Mouse (Mus musculus) CH12.LX (cell line): ENCODE measurements around the gene Pusl1.

ENCODE experiments used
- CTCF ChIP-seq, 2 experiments: IDR thresholded peaks in 1 of 2; conservative IDR thresholded peaks in 1 of 2; 2 replicates each; pipeline ENCODE4 v1.5.1; 2011 to 2012; ENCODE audit warnings: low read depth in 2 of 2, low read length in 2 of 2, improper control_type of control experiment in 1 of 2, inconsistent platforms in 1 of 2, mild to moderate bottlenecking in 1 of 2, moderate library complexity in 1 of 2
- EP300 ChIP-seq: IDR thresholded peaks from 2 replicates; pipeline ENCODE4 v1.6.1; 2011; ENCODE audit warnings: low read length, improper control_type of control experiment
- POLR2AphosphoS2 ChIP-seq: IDR thresholded peaks from 2 replicates; pipeline ENCODE4 v1.6.1; 2011; ENCODE audit warnings: low read depth, low read length, improper control_type of control experiment

DNA sequence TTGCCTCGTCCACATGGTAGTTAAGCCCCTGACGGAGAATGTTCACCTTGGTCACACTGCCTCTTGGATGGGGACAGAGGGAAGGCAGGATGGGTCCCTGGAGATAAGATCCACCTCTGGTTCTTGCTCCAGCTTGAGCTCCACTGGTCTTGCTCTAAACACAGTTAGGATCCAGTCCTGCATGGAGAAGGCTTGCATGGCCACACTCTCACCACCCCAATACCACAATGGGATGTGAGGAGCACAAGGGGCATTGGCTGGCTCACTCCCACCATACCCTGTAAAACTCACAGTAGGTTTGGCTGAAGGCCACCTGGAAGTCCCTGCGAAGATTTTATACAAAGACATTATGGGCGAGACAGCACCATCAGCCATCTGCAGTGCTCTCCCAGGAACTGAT, 17.2 kb upstream of the Pusl1 start:
- no peak for TF ChIP-seq CTCF (conservative IDR thresholded peaks at IDR 0.05 in 1 of 2, IDR thresholded peaks at IDR 0.05 in 1 of 2; ENCODE audit: low read depth in 2 of 2, low read length in 2 of 2)
- TF ChIP-seq POLR2AphosphoS2: no peak
- no peak for TF ChIP-seq EP300
